Mouse (Mus musculus) bone marrow, adult 2 months (tissue): ENCODE results near the gene Sbds. TPM values are rescaled to one million over a fixed set of nuclear protein-coding genes. Genes with fewer than 3 reads are reported as not detected.
A peak's percentile ranks its signal among the peaks of the same experiment; 100 is the strongest.

ENCODE experiments used
- H3K27ac ChIP-seq: fragments of 200-500 bp; 2 replicates; pipeline ENCODE4 v1.5.1; 2012; ENCODE audit warnings: low read depth, mild to moderate bottlenecking, control low read depth, inconsistent platforms, low read length; ENCODE audit not compliant: control insufficient read depth, poor library complexity, insufficient read depth
- H3K4me1 ChIP-seq: fragments of 200-500 bp; 2 replicates; pipeline ENCODE4 v1.6.1; 2011; ENCODE audit warnings: low read length; ENCODE audit not compliant: control insufficient read depth, insufficient read depth
- H3K4me3 ChIP-seq: fragments of 200-500 bp; replicated peaks from 2 replicates; pipeline ENCODE3; 2011; ENCODE audit warnings: mild to moderate bottlenecking, low read depth, low read length, control low read depth; ENCODE audit not compliant: control insufficient read depth
- CTCF ChIP-seq: fragments of 200-500 bp; IDR thresholded peaks from 2 replicates; pipeline ENCODE4 v1.5.1; 2011; ENCODE audit warnings: low read length, control low read depth; ENCODE audit not compliant: control insufficient read depth, insufficient read depth
- POLR2A ChIP-seq: fragments of 200-500 bp; IDR thresholded peaks from 2 replicates; pipeline ENCODE4 v1.6.1; 2011; ENCODE audit warnings: low read depth, mild to moderate bottlenecking, control low read depth, low read length, borderline replicate concordance; ENCODE audit not compliant: control insufficient read depth
- WGBS: fragments of 180-500 bp; shearing (Covaris S2); methylation state at CpG from one replicate; pipeline ENCODE4 v1.1.7; 2018; 5-methylcytosine and 5-hydroxymethylcytosine counted together
- polyA plus RNA-seq: library from polyadenylated mRNA; stranded (reverse); fragments of >200 nt; gene quantifications from 2 replicates; pipeline ENCODE4 v1.2.4, GENCODE M21; 2011; ENCODE audit warnings: low replicate concordance; ENCODE audit not compliant: missing spikeins, insufficient read depth, insufficient read length

Sbds gene
- 42.3 and 56.9 TPM in 2 replicates for polyA plus RNA-seq

- H3K4me3 ChIP-seq, result peak within 1 kb of the TSS; percentile 91
- H3K4me1 ChIP-seq, result no peaks in the 10 kb centered on the region
- WGBS, result under 1% methylated on average over 52 of the region's 52 CpGs
- peak within 1 kb of the TSS; percentile 92 for H3K27ac ChIP-seq
- peak; percentile 19; the same call in 1 of the 2 replicates for TF ChIP-seq CTCF
- TF ChIP-seq POLR2A, result peak; percentile 99
These were observed at the start of gene Sbds, which contains the start of gene Tyw1 for GRCm38 (mm10) chr5:130255017-130255720. TSS of gene Sbds (minus strand) at chr5:130255530. TSS of gene Tyw1 (plus strand) at chr5:130255619.

- no peaks in the 10 kb centered on the region for H3K4me1 ChIP-seq
- TF ChIP-seq CTCF (no peak), POLR2A (no peak)
- H3K27ac ChIP-seq, result no peak overlapping the region
- H3K4me3 ChIP-seq, result no peak overlapping the region
- WGBS, result 93% methylated on average over 6 of the region's 6 CpGs
These were observed 48.3 kb upstream of the Sbds start for GRCm38 (mm10) chr5:130303611-130304010.

GRCm38 (mm10) chr5:130299526-130299925 is 44.2 kb upstream of the Sbds start:
- TF ChIP-seq CTCF (no peak), POLR2A (no peak)
- WGBS, result 92% methylated on average over 8 of the region's 8 CpGs
- no peaks in the 10 kb centered on the region for H3K4me1 ChIP-seq
- no peak overlapping the region for H3K27ac ChIP-seq
- H3K4me3 ChIP-seq, result no peak overlapping the region

- WGBS, result 92% methylated on average over 9 of the region's 9 CpGs
- Histone ChIP-seq H3K27ac (no peak overlapping the region), H3K4me1 (no peaks in the 10 kb centered on the region), H3K4me3 (no peak overlapping the region)
- no peak for TF ChIP-seq CTCF
- TF ChIP-seq POLR2A, result no peak
These were observed 43.6 kb upstream of the Sbds start for GRCm38 (mm10) chr5:130298831-130299460.

GRCm38 (mm10) chr5:130296071-130296470 is 40.7 kb upstream of the Sbds start:
- no peaks in the 10 kb centered on the region for H3K4me1 ChIP-seq
- H3K4me3 ChIP-seq, result no peak overlapping the region
- WGBS, result 84% methylated on average over 5 of the region's 5 CpGs
- no peak overlapping the region for H3K27ac ChIP-seq
- TF ChIP-seq POLR2A (no peak), CTCF (no peak)

- H3K27ac ChIP-seq, result no peak overlapping the region
- no peaks in the 10 kb centered on the region for H3K4me1 ChIP-seq
- 90% methylated on average over 6 of the region's 6 CpGs for WGBS
- no peak overlapping the region for H3K4me3 ChIP-seq
- TF ChIP-seq CTCF, result no peak
- TF ChIP-seq POLR2A, result no peak
These were observed 39.3 kb upstream of the Sbds start for GRCm38 (mm10) chr5:130294598-130294997.

- 88% methylated on average over 5 of the region's 5 CpGs for WGBS
These were observed 38.6 kb upstream of the Sbds start for GRCm38 (mm10) chr5:130293941-130294340.

GRCm38 (mm10) chr5:130292976-130293375 is 37.6 kb upstream of the Sbds start:
- TF ChIP-seq POLR2A (no peak), CTCF (no peak)

More at GRCm38 (mm10) chr5:130293941-130294340, 38.6 kb upstream of the Sbds start:
- H3K4me1 ChIP-seq, result no peaks in the 10 kb centered on the region
- TF ChIP-seq POLR2A (no peak), CTCF (no peak)
- no peak overlapping the region for H3K4me3 ChIP-seq
- H3K27ac ChIP-seq, result no peak overlapping the region

More at GRCm38 (mm10) chr5:130292976-130293375, 37.6 kb upstream of the Sbds start:
- Histone ChIP-seq H3K4me3 (no peak overlapping the region), H3K4me1 (no peaks in the 10 kb centered on the region), H3K27ac (no peak overlapping the region)
- 90% methylated on average over 4 of the region's 4 CpGs for WGBS
